Mouse (Mus musculus) ES-Bruce4 (cell line): ENCODE results near the gene Mov10.

Experiments
- CTCF ChIP-seq: IDR thresholded peaks from one replicate; pipeline ENCODE4 v1.8.1; 2011; ENCODE audit warnings: low read depth, low read length
- EP300 ChIP-seq: IDR thresholded peaks from 2 replicates; pipeline ENCODE4 v1.6.1; 2011; ENCODE audit warnings: low read depth, low read length; ENCODE audit not compliant: insufficient read depth
- POLR2A ChIP-seq: IDR thresholded peaks from one replicate; pipeline ENCODE4 v1.8.1; 2011; ENCODE audit warnings: low read length; ENCODE audit not compliant: insufficient read depth

GRCm38 (mm10) chr3:104817481-104817990 is 827 bp downstream of the Mov10 start:
- TF ChIP-seq POLR2A, result no peak
- TF ChIP-seq CTCF, result no peak
- TF ChIP-seq EP300, result no peak
